ENCODE assay signal across 31 mouse cellular contexts in genomic region chr4:43142610-43143009, GRCm38 (mm10).
"Had no signal": no experiment of that assay in that cellular context is flagged by ENCODE, and none has a peak within 500 bp of the region (broad histone marks: within the 10 kb centered on the region; RNA-seq: fewer than 3 reads in every experiment).

No protein-coding gene starts in this region.

- DNase-seq: left cerebral cortex, postnatal 4 days; liver; liver, embryonic 13.5 days; liver, postnatal 0 days; lung, adult 18-20 months; lung, adult 2 months; lung, postnatal 10 days; lung, postnatal 14 days; lung, postnatal 36 days; lung, postnatal 4 days had no signal

- H3K4me1 ChIP-seq: limb, embryonic 10.5 days; limb, embryonic 12.5 days; limb, embryonic 13.5 days; limb, embryonic 15.5 days; liver, embryonic 12.5 days; liver, embryonic 13.5 days; liver, embryonic 15.5 days; lung, embryonic 15.5 days; megakaryocyte, embryonic 14.5 days; midbrain, embryonic 10.5 days; midbrain, embryonic 12.5 days; midbrain, embryonic 13.5 days; midbrain, embryonic 15.5 days; neural tube, embryonic 12.5 days had no signal

- H3K36me3 ChIP-seq: limb, embryonic 10.5 days; limb, embryonic 12.5 days; limb, embryonic 13.5 days; limb, embryonic 15.5 days; liver, embryonic 12.5 days; liver, embryonic 13.5 days; liver, embryonic 15.5 days; lung, embryonic 15.5 days; midbrain, embryonic 15.5 days; neural tube, embryonic 12.5 days had no signal

- ATAC-seq: liver, embryonic 12.5 days; liver, postnatal 0 days; lung, postnatal 0 days; midbrain, embryonic 13.5 days; midbrain, embryonic 15.5 days; midbrain, embryonic 16.5 days had no signal

- H3K4me2 ChIP-seq: limb, embryonic 12.5 days; limb, embryonic 13.5 days; limb, embryonic 15.5 days; liver, embryonic 11.5 days; liver, embryonic 12.5 days; liver, embryonic 13.5 days; liver, embryonic 15.5 days; lung, embryonic 14.5 days; lung, embryonic 15.5 days; midbrain, embryonic 12.5 days; midbrain, embryonic 13.5 days; midbrain, embryonic 15.5 days; neural tube, embryonic 12.5 days had no signal

- H3K9me3 ChIP-seq: limb, embryonic 10.5 days; limb, embryonic 12.5 days; limb, embryonic 13.5 days; limb, embryonic 15.5 days; liver, embryonic 12.5 days; liver, embryonic 13.5 days; liver, embryonic 15.5 days; lung, embryonic 15.5 days; megakaryocyte, embryonic 14.5 days; midbrain, embryonic 12.5 days; midbrain, embryonic 13.5 days; midbrain, embryonic 15.5 days; neural tube, embryonic 12.5 days had no signal

- H3K4me3 ChIP-seq: left cerebral cortex, adult 2 months; limb, embryonic 10.5 days; limb, embryonic 12.5 days; limb, embryonic 13.5 days; limb, embryonic 15.5 days; liver, embryonic 12.5 days; liver, embryonic 13.5 days; liver, embryonic 15.5 days; lung, embryonic 15.5 days; megakaryocyte, embryonic 14.5 days; midbrain, embryonic 10.5 days; midbrain, embryonic 12.5 days; midbrain, embryonic 13.5 days; midbrain, embryonic 15.5 days; myocyte; neural tube, embryonic 12.5 days had no signal

- H3K27ac ChIP-seq: left cerebral cortex, adult 2 months; limb, embryonic 10.5 days; limb, embryonic 12.5 days; limb, embryonic 13.5 days; limb, embryonic 15.5 days; liver, embryonic 12.5 days; liver, embryonic 13.5 days; liver, embryonic 14.5 days; liver, embryonic 15.5 days; lung, embryonic 15.5 days; macrophage; midbrain, embryonic 10.5 days; midbrain, embryonic 12.5 days; midbrain, embryonic 13.5 days; midbrain, embryonic 15.5 days; neural tube, embryonic 12.5 days had no signal

- H3K27me3 ChIP-seq: limb, embryonic 12.5 days; limb, embryonic 13.5 days; limb, embryonic 15.5 days; liver, embryonic 12.5 days; liver, embryonic 13.5 days; liver, embryonic 15.5 days; lung, embryonic 15.5 days; midbrain, embryonic 12.5 days; midbrain, embryonic 13.5 days; midbrain, embryonic 15.5 days; neural tube, embryonic 12.5 days had no signal

- H3K9ac ChIP-seq: limb, embryonic 12.5 days; limb, embryonic 13.5 days; limb, embryonic 15.5 days; liver, embryonic 12.5 days; liver, embryonic 13.5 days; liver, embryonic 14.5 days; liver, embryonic 15.5 days; liver, postnatal 0 days; lung, embryonic 14.5 days; lung, embryonic 15.5 days; midbrain, embryonic 12.5 days; midbrain, embryonic 13.5 days; midbrain, embryonic 15.5 days; neural tube, embryonic 12.5 days had no signal
